Mouse (Mus musculus): ENCODE measurements at regions not wholly inside any gene's neighbourhood (a gene's known extent, or its start where the extent isn't known, plus 50 kb on each side); places are given as distances from the start of the nearest gene placed in this dataset.

DNA sequence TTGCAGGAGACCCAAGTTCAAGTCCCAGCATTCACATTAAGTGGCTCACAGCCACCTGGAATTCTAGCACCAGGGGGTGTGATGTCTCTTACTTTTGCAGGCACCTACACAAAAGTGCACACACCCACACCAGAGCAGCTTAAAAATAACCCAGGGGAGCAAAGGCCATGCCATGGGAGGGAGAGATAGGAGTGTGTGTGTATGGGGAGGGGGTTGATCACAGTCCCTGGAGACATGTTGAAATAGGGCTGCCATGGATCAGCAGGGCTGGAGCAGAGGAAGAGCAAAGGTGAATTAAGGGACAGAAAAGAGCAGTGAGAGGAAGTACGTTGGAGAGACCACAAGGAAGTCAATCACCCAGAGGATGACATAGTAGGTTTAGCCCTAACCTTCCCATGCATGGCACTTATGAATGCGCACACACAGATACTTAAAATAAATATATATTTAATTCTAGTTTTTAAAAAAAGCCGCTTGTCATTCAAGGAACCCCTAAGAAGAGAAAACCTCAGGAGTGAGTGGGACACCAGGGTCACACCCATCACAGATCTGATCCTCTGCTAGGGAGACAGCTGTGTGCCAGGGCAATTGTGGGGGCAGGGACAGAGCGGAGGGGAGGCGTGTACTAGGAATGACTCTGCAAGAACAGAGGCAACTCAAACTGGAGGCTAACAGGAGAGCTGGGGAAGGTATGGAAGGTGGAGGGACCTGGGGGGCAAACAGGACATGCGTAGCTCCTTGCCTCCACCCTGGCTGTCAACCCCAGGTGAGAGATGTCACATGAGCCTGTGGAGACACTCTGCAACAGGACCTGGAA, 189.5 kb upstream of the Rybp start:
- no peak for DNase-seq (ENCODE audit: low read depth, low spot score)
- no peak overlapping the region for H3K9ac ChIP-seq (ENCODE audit: control insufficient read depth, low read depth, low read length, poor library complexity, severe bottlenecking)
- no peaks in the 10 kb centered on the region for H3K9me3 ChIP-seq (replicated peaks; ENCODE audit: insufficient read depth, low read length)
- H3K27me3 ChIP-seq (ENCODE audit: control insufficient read depth in 1 of 2, insufficient read depth in 2 of 2, low read length in 2 of 2): no peaks in the 10 kb centered on the region
- no peak overlapping the region for H3K4me3 ChIP-seq (ENCODE audit: control insufficient read depth in 1 of 2, insufficient read depth in 1 of 2, low read depth in 2 of 2, low read length in 2 of 2)
- no peak overlapping the region for H3K27ac ChIP-seq (ENCODE audit: control insufficient read depth, low read depth, low read length)
- no peaks in the 10 kb centered on the region for H3K79me2 ChIP-seq (ENCODE audit: control insufficient read depth, insufficient read depth, low read length, poor library complexity)
- H3K36me3 ChIP-seq (ENCODE audit: control insufficient read depth in 1 of 2, insufficient read depth in 2 of 2, low read length in 2 of 2): no peaks in the 10 kb centered on the region
- no peaks in the 10 kb centered on the region for H3K4me1 ChIP-seq (ENCODE audit: control insufficient read depth in 1 of 2, insufficient read depth in 2 of 2, low read length in 2 of 2)
- TF ChIP-seq GABPA (IDR thresholded peaks at IDR 0.05; ENCODE audit: low read depth, low read length) (no peak), SMC3 (IDR thresholded peaks at IDR 0.05; ENCODE audit: low read depth, low read length) (no peak), ZC3H11A (IDR thresholded peaks at IDR 0.05; ENCODE audit: low read depth, low read length) (no peak), E2F4 (IDR thresholded peaks at IDR 0.05; ENCODE audit: borderline replicate concordance, low read depth, low read length) (no peak), CHD2 (IDR thresholded peaks at IDR 0.05; ENCODE audit: low read length) (no peak), EP300 (IDR thresholded peaks at IDR 0.05; ENCODE audit: low read depth in 1 of 2, low read length in 2 of 2) (no peak), TBP (IDR thresholded peaks at IDR 0.05; ENCODE audit: low read depth, low read length) (no peak), CHD1 (IDR thresholded peaks at IDR 0.05; ENCODE audit: low read depth, low read length) (no peak), GATA1 (IDR thresholded peaks at IDR 0.05; ENCODE audit: low read depth, low read length) (no peak)

DNA sequence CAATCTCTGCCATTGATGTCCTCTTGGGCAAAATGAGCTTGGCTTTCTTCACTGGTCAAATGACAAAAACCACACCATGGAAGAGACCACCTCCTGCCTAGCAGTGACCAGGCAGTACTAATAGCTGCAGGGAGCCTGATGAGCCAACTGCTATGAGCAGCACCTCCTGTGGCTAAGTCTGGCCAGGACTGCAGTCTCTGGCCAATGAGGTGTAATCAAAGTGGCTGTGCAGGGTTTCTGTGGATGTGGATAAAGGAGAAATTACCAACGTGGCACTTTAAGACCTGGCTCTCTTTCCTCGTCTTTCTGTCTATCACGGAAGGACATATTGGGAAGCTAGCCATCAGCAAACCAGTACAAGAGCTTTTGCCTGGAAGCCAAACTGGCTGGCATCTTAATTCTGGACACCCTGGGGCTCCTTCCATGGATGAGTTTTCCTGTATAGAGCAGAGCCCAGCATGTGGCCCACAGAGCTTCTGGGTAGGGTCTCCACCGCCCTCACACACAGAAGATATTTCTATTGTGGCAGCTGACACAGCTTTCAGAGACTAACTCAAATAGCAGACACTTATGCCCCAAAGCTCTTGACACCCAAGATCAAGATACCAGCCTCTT, 188.2 kb upstream of the Rybp start:
- no peak for TF ChIP-seq TAL1 (IDR thresholded peaks at IDR 0.05; ENCODE audit: low read length)
- TF ChIP-seq SIN3A (IDR thresholded peaks at IDR 0.05; ENCODE audit: low read length): no peak
- TF ChIP-seq MAZ (IDR thresholded peaks at IDR 0.05; ENCODE audit: low read depth, low read length): no peak
- TF ChIP-seq MAFK (IDR thresholded peaks at IDR 0.05; ENCODE audit: borderline replicate concordance, low read depth, low read length): no peak
- TF ChIP-seq RCOR1 (IDR thresholded peaks at IDR 0.05; ENCODE audit: low read depth, low read length): no peak
- TF ChIP-seq USF2 (IDR thresholded peaks at IDR 0.05; ENCODE audit: borderline replicate concordance in 1 of 2, insufficient read depth in 1 of 2, low read depth in 1 of 2, low read length in 2 of 2): no peak
- TF ChIP-seq GATA1 (IDR thresholded peaks at IDR 0.05; ENCODE audit: low read depth, low read length): no peak
- TF ChIP-seq HCFC1 (IDR thresholded peaks at IDR 0.05; ENCODE audit: low read depth, low read length): no peak
- TF ChIP-seq POLR2A (IDR thresholded peaks at IDR 0.05; ENCODE audit: control insufficient read depth in 1 of 2, insufficient read depth in 1 of 2, low read depth in 1 of 2, low read length in 2 of 2, poor library complexity in 1 of 2): no peak
- TF ChIP-seq ZC3H11A (IDR thresholded peaks at IDR 0.05; ENCODE audit: low read depth, low read length): no peak
- no peak for TF ChIP-seq E2F4 (IDR thresholded peaks at IDR 0.05; ENCODE audit: borderline replicate concordance, low read depth, low read length)
- no peak for TF ChIP-seq ETS1 (IDR thresholded peaks at IDR 0.05; ENCODE audit: low read depth, low read length)
- no peak for TF ChIP-seq KAT2A (conservative IDR thresholded peaks at IDR 0.05; ENCODE audit: low read depth, low read length)
- TF ChIP-seq EP300 (IDR thresholded peaks at IDR 0.05; ENCODE audit: low read depth in 1 of 2, low read length in 2 of 2): no peak
- no peak for TF ChIP-seq TBP (IDR thresholded peaks at IDR 0.05; ENCODE audit: low read depth, low read length)
- TF ChIP-seq JUND (IDR thresholded peaks at IDR 0.05; ENCODE audit: low read depth, low read length): no peak
- Histone ChIP-seq H3K36me3 (ENCODE audit: control insufficient read depth in 1 of 2, insufficient read depth in 2 of 2, low read length in 2 of 2) (no peaks in the 10 kb centered on the region), H3K27me3 (ENCODE audit: control insufficient read depth in 1 of 2, insufficient read depth in 2 of 2, low read length in 2 of 2) (no peaks in the 10 kb centered on the region), H3K9ac (ENCODE audit: control insufficient read depth, low read depth, low read length, poor library complexity, severe bottlenecking) (no peak overlapping the region), H3K27ac (ENCODE audit: control insufficient read depth, low read depth, low read length) (no peak overlapping the region), H3K9me3 (replicated peaks; ENCODE audit: insufficient read depth, low read length) (no peaks in the 10 kb centered on the region), H3K4me1 (ENCODE audit: control insufficient read depth in 1 of 2, insufficient read depth in 2 of 2, low read length in 2 of 2) (no peaks in the 10 kb centered on the region), H3K79me2 (ENCODE audit: control insufficient read depth, insufficient read depth, low read length, poor library complexity) (no peaks in the 10 kb centered on the region), H3K4me3 (ENCODE audit: control insufficient read depth in 1 of 2, insufficient read depth in 1 of 2, low read depth in 2 of 2, low read length in 2 of 2) (no peak overlapping the region)
- no peak for DNase-seq (ENCODE audit: low read depth, low spot score)

Data from MEL (cell line).